Mouse (Mus musculus) testis, adult 10 weeks (tissue): Measurements from ENCODE around the gene Clec2d. TPM values are rescaled to one million over a fixed set of nuclear protein-coding genes. Genes with fewer than 3 reads are reported as not detected.

ENCODE experiments used
- polyA plus RNA-seq: library from polyadenylated mRNA; stranded (reverse); fragments of 350-450 nt; fragmentation: Illumina TruSeq; extraction: RNeasy Lipid Tissue Mini Kit (QIAGEN cat#74804); gene quantifications from one replicate; pipeline ENCODE4 v1.2.3, GENCODE M21; 2014; ENCODE audit warnings: low read depth, low replicate concordance

Clec2d gene
- 9.6 TPM for polyA plus RNA-seq

DNA sequence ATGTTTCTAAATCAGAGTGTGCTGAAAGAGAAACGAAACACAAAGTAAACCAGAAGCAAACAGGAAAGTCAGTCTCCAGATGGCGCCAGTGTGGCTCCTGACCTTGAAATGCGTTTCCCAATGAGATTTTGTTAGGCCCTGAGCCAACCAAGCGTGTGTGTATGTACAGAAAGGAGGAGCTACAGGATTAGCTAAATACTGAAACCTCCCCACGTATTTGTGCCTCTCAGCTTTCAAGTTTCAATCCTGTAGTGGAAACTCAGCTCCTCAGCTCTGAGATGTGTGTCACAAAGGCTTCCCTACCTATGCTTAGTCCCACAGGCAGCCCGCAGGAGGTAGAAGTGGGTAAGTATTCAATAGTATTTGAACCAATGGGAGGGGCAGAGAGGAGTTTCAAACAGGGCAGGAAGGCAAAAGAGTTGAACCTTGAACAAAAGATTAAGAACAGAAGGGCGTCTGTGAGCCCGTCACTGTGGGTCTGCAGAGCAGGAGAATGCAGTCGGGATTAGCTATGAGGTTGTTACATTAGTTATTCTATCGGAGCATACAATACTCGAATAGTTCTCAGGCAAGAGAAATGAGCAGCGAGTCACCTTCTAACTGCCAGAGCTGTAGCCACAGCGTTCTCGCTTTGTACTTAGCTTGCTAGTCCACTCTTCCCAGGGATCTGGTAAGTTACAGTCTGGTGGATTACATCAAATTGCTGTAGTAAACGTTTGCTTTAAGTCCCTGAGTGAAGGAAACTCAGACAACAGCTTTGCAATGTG is at the start of gene Clec2d:
TSS of gene Clec2d (plus strand) at position 213 of the 767 bp plus-strand sequence.

Other genes with a start within 250 kb of the Clec2d start
- gene Clec2g, start 246.2 kb upstream of the Clec2d start, polyA plus RNA-seq = not detected
- gene Klrb1f, start 134.7 kb upstream of the Clec2d start, polyA plus RNA-seq = not detected
- gene Clec2e, start 79.7 kb upstream of the Clec2d start, polyA plus RNA-seq = not detected
- 0.49 TPM for gene Cd69, start 94.8 kb downstream of the Clec2d start, polyA plus RNA-seq
- 2,280 TPM for gene 4922502D21Rik, start 151.2 kb downstream of the Clec2d start, polyA plus RNA-seq
- gene Clec12a, start 162.1 kb downstream of the Clec2d start, polyA plus RNA-seq = 1.7 TPM
- 33.0 TPM for gene Clec12b, start 205.3 kb downstream of the Clec2d start, polyA plus RNA-seq
- 0.45 TPM for gene Clec1b, start 216.7 kb downstream of the Clec2d start, polyA plus RNA-seq
- gene Clec9a, start 228.2 kb downstream of the Clec2d start, polyA plus RNA-seq = not detected